Mouse (Mus musculus) neural tube, embryonic 15.5 days (tissue): ENCODE results near the gene Srm. TPM values are rescaled to one million over a fixed set of nuclear protein-coding genes. Genes with fewer than 3 reads are reported as not detected.
A peak's percentile ranks its signal among the peaks of the same experiment; 100 is the strongest.

ENCODE experiments used
- ATAC-seq: fragments of 200-750 bp; cut with Nextera tagmentation; 2 replicates; pipeline ENCODE4 v1.8.0; 2017; ENCODE audit warnings: mild to moderate bottlenecking, moderate TSS enrichment, moderate library complexity; ENCODE audit not compliant: low FRiP score
- H3K27ac ChIP-seq: fragments of 300-500 bp; sonication (generic); replicated peaks from 2 replicates; pipeline ENCODE4 v1.5.1; 2015; ENCODE audit warnings: mild to moderate bottlenecking, inconsistent platforms
- H3K27me3 ChIP-seq: fragments of 300-500 bp; sonication (generic); replicated peaks from 2 replicates; pipeline ENCODE4 v1.6.1; 2015; ENCODE audit warnings: inconsistent platforms
- H3K36me3 ChIP-seq: fragments of 300-500 bp; sonication (generic); 2 replicates; pipeline ENCODE4 v1.6.1; 2015; ENCODE audit warnings: inconsistent platforms
- H3K4me1 ChIP-seq: fragments of 300-500 bp; sonication (generic); 2 replicates; pipeline ENCODE4 v1.6.1; 2015; ENCODE audit warnings: inconsistent platforms
- H3K4me2 ChIP-seq: fragments of 300-500 bp; sonication (generic); 2 replicates; pipeline ENCODE4 v1.6.1; 2015; ENCODE audit warnings: inconsistent platforms, mild to moderate bottlenecking, moderate library complexity
- H3K4me3 ChIP-seq: fragments of 300-500 bp; sonication (generic); replicated peaks from 2 replicates; pipeline ENCODE4 v1.5.1; 2015; ENCODE audit warnings: mild to moderate bottlenecking, inconsistent platforms
- H3K9ac ChIP-seq: fragments of 300-500 bp; sonication (generic); replicated peaks from 2 replicates; pipeline ENCODE4 v1.6.1; 2015; ENCODE audit warnings: mild to moderate bottlenecking, inconsistent platforms
- H3K9me3 ChIP-seq: fragments of 300-500 bp; sonication (generic); replicated peaks from 2 replicates; pipeline ENCODE4 v1.6.1; 2016; ENCODE audit warnings: inconsistent platforms
- WGBS: fragments of 180-500 bp; shearing (Covaris S2); methylation state at CpG from one replicate; pipeline ENCODE4 v1.1.7; 2015; ENCODE audit warnings: mixed read lengths; 5-methylcytosine and 5-hydroxymethylcytosine counted together
- polyA plus RNA-seq: library from polyadenylated mRNA; unstranded; fragments of >200 nt; fragmentation: Nextera tagmentation; extraction: Ambion mirVana; gene quantifications from 2 replicates; pipeline ENCODE4 v1.2.1, GENCODE M21; 2015

Gene Srm
- polyA plus RNA-seq, 1 experiment from 2014 or later: 198 TPM

- H3K4me3 ChIP-seq: no peak overlapping the region
- no peak overlapping the region for H3K9ac ChIP-seq
- 75% methylated on average over 5 of the region's 5 CpGs for WGBS
- no peaks in the 10 kb centered on the region for H3K9me3 ChIP-seq
- no peaks in the 10 kb centered on the region for H3K36me3 ChIP-seq
- H3K4me2 ChIP-seq: no peak overlapping the region
- peaks cover 7% of the 10 kb centered on the region for H3K4me1 ChIP-seq
- no peak for ATAC-seq
- no peak overlapping the region for H3K27ac ChIP-seq
- no peaks in the 10 kb centered on the region for H3K27me3 ChIP-seq
Observed at GRCm38 (mm10) chr4:148641121-148641520, 49.8 kb downstream of the Srm start.

GRCm38 (mm10) chr4:148643291-148644156, 52.2 kb downstream of the Srm start, which contains the start of gene Gm572:
Gene Gm572 (plus strand): TSS chr4:148643317.
- H3K27me3 ChIP-seq: no peaks in the 10 kb centered on the region
- ATAC-seq: no peak; the same call in 1 of the 2 replicates
- H3K4me3 ChIP-seq: no peak within 1 kb of the TSS
- H3K36me3 ChIP-seq: no peaks in the 10 kb centered on the region
- peak within 1 kb of the TSS; percentile 38 for H3K4me2 ChIP-seq
- no peaks in the 10 kb centered on the region for H3K9me3 ChIP-seq
- no peak within 1 kb of the TSS for H3K27ac ChIP-seq
- H3K9ac ChIP-seq: no peak within 1 kb of the TSS
- 69% methylated on average over 15 of the region's 15 CpGs for WGBS
- H3K4me1 ChIP-seq: peaks cover 7% of the 10 kb centered on the region

GRCm38 (mm10) chr4:148644157-148644511, 52.8 kb downstream of the Srm start:
- ATAC-seq: no peak
- WGBS: 5% methylated on average over 9 of the region's 9 CpGs
- H3K9ac ChIP-seq: no peak overlapping the region
- no peaks in the 10 kb centered on the region for H3K27me3 ChIP-seq
- no peaks in the 10 kb centered on the region for H3K36me3 ChIP-seq
- H3K27ac ChIP-seq: no peak overlapping the region
- peak overlapping the region; percentile 38 for H3K4me2 ChIP-seq
- peaks cover 7% of the 10 kb centered on the region for H3K4me1 ChIP-seq
- no peak overlapping the region for H3K4me3 ChIP-seq
- H3K9me3 ChIP-seq: no peaks in the 10 kb centered on the region

Other genes with a start within 250 kb of the Srm start
- 17.7 and 19.7 TPM in 2 replicates for gene Ubiad1, start 146.7 kb upstream of the Srm start, polyA plus RNA-seq
- gene Mtor, start 142.9 kb upstream of the Srm start, polyA plus RNA-seq: 17.7 and 21.4 TPM in 2 replicates
- gene Angptl7, start 91.0 kb upstream of the Srm start, polyA plus RNA-seq: 0.36 and 0.61 TPM in 2 replicates
- gene Exosc10, start 33.1 kb upstream of the Srm start, polyA plus RNA-seq: 81.9 and 91.2 TPM in 2 replicates
- 1.3 and 1.6 TPM in 2 replicates for gene Masp2, start 11.1 kb downstream of the Srm start, polyA plus RNA-seq
- gene Tardbp, start 35.5 kb downstream of the Srm start, polyA plus RNA-seq: 155 and 196 TPM in 2 replicates
- not detected in 2 replicates for gene Gm572, start 51.8 kb downstream of the Srm start, polyA plus RNA-seq
- gene Casz1, start 212.9 kb downstream of the Srm start, polyA plus RNA-seq: 11.0 and 12.3 TPM in 2 replicates